Mouse (Mus musculus): ENCODE data around the gene Arl4a. TPM values are rescaled to one million over a fixed set of nuclear protein-coding genes. Genes with fewer than 3 reads are reported as not detected.
A peak's percentile ranks its signal among the peaks of the same experiment; 100 is the strongest.

The Arl4a gene
- 16.3 and 23.8 TPM in 2 replicates for polyA plus RNA-seq (2016; fragmentation: Nextera tagmentation; extraction: Ambion mirVana)

- Histone ChIP-seq H3K9me3 (replicated peaks) (no peaks in the 10 kb centered on the region), H3K36me3 (no peaks in the 10 kb centered on the region), H3K4me1 (peaks cover 8% of the 10 kb centered on the region; the same call in 1 of the 2 replicates), H3K27me3 (ENCODE audit: low read depth, poor library complexity, severe bottlenecking) (no peaks in the 10 kb centered on the region), H3K27ac (peak within 1 kb of the TSS; percentile 89), H3K4me3 (peak within 1 kb of the TSS; percentile 82)
- WGBS = under 1% methylated on average over 68 of the region's 68 CpGs
- DNase-seq (ENCODE audit: low spot score) = peak; percentile 93
Observed at GRCm38 (mm10) chr12:40037876-40038463, at the start of gene Arl4a. Arl4a (minus strand) TSS chr12:40038025.

- no peak overlapping the region for H3K4me3 ChIP-seq
- H3K36me3 ChIP-seq = no peaks in the 10 kb centered on the region
- WGBS = 91% methylated on average over 5 of the region's 5 CpGs
- H3K27me3 ChIP-seq (ENCODE audit: low read depth, poor library complexity, severe bottlenecking) = no peaks in the 10 kb centered on the region
- DNase-seq (ENCODE audit: low spot score) = no peak
- H3K4me1 ChIP-seq = no peaks in the 10 kb centered on the region
- H3K27ac ChIP-seq = no peak overlapping the region
- H3K9me3 ChIP-seq (replicated peaks) = no peaks in the 10 kb centered on the region
Observed at GRCm38 (mm10) chr12:40085731-40086322, 48.0 kb upstream of the Arl4a start.

- no peak overlapping the region for H3K27ac ChIP-seq
- H3K36me3 ChIP-seq = no peaks in the 10 kb centered on the region
- WGBS = 50% methylated on average over 5 of the region's 6 CpGs
- no peaks in the 10 kb centered on the region for H3K9me3 ChIP-seq (replicated peaks)
- no peak for DNase-seq (ENCODE audit: low spot score)
- H3K4me1 ChIP-seq = no peaks in the 10 kb centered on the region
- no peaks in the 10 kb centered on the region for H3K27me3 ChIP-seq (ENCODE audit: low read depth, poor library complexity, severe bottlenecking)
- no peak overlapping the region for H3K4me3 ChIP-seq
Observed at GRCm38 (mm10) chr12:40082453-40083238, 44.8 kb upstream of the Arl4a start.

- H3K36me3 ChIP-seq = no peaks in the 10 kb centered on the region
- WGBS = 78% methylated on average over 5 of the region's 5 CpGs
- no peak for DNase-seq (ENCODE audit: low spot score)
- H3K27me3 ChIP-seq (ENCODE audit: low read depth, poor library complexity, severe bottlenecking) = no peaks in the 10 kb centered on the region
- H3K27ac ChIP-seq = no peak overlapping the region
- no peak overlapping the region for H3K4me3 ChIP-seq
- H3K9me3 ChIP-seq (replicated peaks) = no peaks in the 10 kb centered on the region
- H3K4me1 ChIP-seq = no peaks in the 10 kb centered on the region
Observed at GRCm38 (mm10) chr12:40082048-40082447, 44.2 kb upstream of the Arl4a start.

GRCm38 (mm10) chr12:40073660-40074059 is 35.8 kb upstream of the Arl4a start:
- DNase-seq (ENCODE audit: low spot score) = no peak
- no peaks in the 10 kb centered on the region for H3K27me3 ChIP-seq (ENCODE audit: low read depth, poor library complexity, severe bottlenecking)
- no peaks in the 10 kb centered on the region for H3K36me3 ChIP-seq
- H3K27ac ChIP-seq = no peak overlapping the region
- H3K4me1 ChIP-seq = no peaks in the 10 kb centered on the region
- no peak overlapping the region for H3K4me3 ChIP-seq
- H3K9me3 ChIP-seq (replicated peaks) = no peaks in the 10 kb centered on the region
- 73% methylated on average over 5 of the region's 5 CpGs for WGBS

GRCm38 (mm10) chr12:40047024-40047423 is 9.2 kb upstream of the Arl4a start:
- DNase-seq (ENCODE audit: low spot score) = no peak
- no peak overlapping the region for H3K4me3 ChIP-seq
- no peaks in the 10 kb centered on the region for H3K9me3 ChIP-seq (replicated peaks)
- no peaks in the 10 kb centered on the region for H3K36me3 ChIP-seq
- H3K4me1 ChIP-seq = no peaks in the 10 kb centered on the region
- no peaks in the 10 kb centered on the region for H3K27me3 ChIP-seq (ENCODE audit: low read depth, poor library complexity, severe bottlenecking)
- WGBS = 73% methylated on average over 1 of the region's 1 CpGs
- H3K27ac ChIP-seq = no peak overlapping the region

- Histone ChIP-seq H3K27me3 (ENCODE audit: low read depth, poor library complexity, severe bottlenecking) (no peaks in the 10 kb centered on the region), H3K36me3 (no peaks in the 10 kb centered on the region), H3K4me1 (no peaks in the 10 kb centered on the region), H3K4me3 (no peak overlapping the region), H3K27ac (no peak overlapping the region), H3K9me3 (replicated peaks) (no peaks in the 10 kb centered on the region)
- 92% methylated on average over 8 of the region's 8 CpGs for WGBS
- DNase-seq (ENCODE audit: low spot score) = no peak
Observed at GRCm38 (mm10) chr12:40043816-40044585, 6.2 kb upstream of the Arl4a start.

- H3K4me3 ChIP-seq = no peak overlapping the region
- H3K36me3 ChIP-seq = no peaks in the 10 kb centered on the region
- H3K27me3 ChIP-seq (ENCODE audit: low read depth, poor library complexity, severe bottlenecking) = no peaks in the 10 kb centered on the region
- no peaks in the 10 kb centered on the region for H3K9me3 ChIP-seq (replicated peaks)
- peaks cover 8% of the 10 kb centered on the region; the same call in 1 of the 2 replicates for H3K4me1 ChIP-seq
- peak; percentile 40 for DNase-seq (ENCODE audit: low spot score)
- no peak overlapping the region for H3K27ac ChIP-seq
Observed at GRCm38 (mm10) chr12:40040067-40040466, 2.2 kb upstream of the Arl4a start.

- Histone ChIP-seq H3K36me3 (no peaks in the 10 kb centered on the region), H3K9me3 (replicated peaks) (no peaks in the 10 kb centered on the region), H3K27me3 (ENCODE audit: low read depth, poor library complexity, severe bottlenecking) (no peaks in the 10 kb centered on the region), H3K27ac (peak overlapping the region; percentile 89), H3K4me3 (peak overlapping the region; percentile 82), H3K4me1 (peaks cover 8% of the 10 kb centered on the region; the same call in 1 of the 2 replicates)
- DNase-seq (ENCODE audit: low spot score) = peak; percentile 98
- WGBS = under 1% methylated on average over 57 of the region's 60 CpGs
Observed at GRCm38 (mm10) chr12:40037226-40037813, 505 bp downstream of the Arl4a start.

GRCm38 (mm10) chr12:40036666-40037065 is 1.2 kb downstream of the Arl4a start:
- H3K27me3 ChIP-seq (ENCODE audit: low read depth, poor library complexity, severe bottlenecking) = no peaks in the 10 kb centered on the region
- H3K9me3 ChIP-seq (replicated peaks) = no peaks in the 10 kb centered on the region
- 5% methylated on average over 11 of the region's 11 CpGs for WGBS
- H3K36me3 ChIP-seq = no peaks in the 10 kb centered on the region
- peaks cover 8% of the 10 kb centered on the region; the same call in 1 of the 2 replicates for H3K4me1 ChIP-seq
- peak overlapping the region; percentile 89 for H3K27ac ChIP-seq
- peak overlapping the region; percentile 82 for H3K4me3 ChIP-seq
- DNase-seq (ENCODE audit: low spot score) = no peak

- H3K36me3 ChIP-seq = no peaks in the 10 kb centered on the region
- H3K27me3 ChIP-seq (ENCODE audit: low read depth, poor library complexity, severe bottlenecking) = no peaks in the 10 kb centered on the region
- H3K4me1 ChIP-seq = peaks cover 8% of the 10 kb centered on the region; the same call in 1 of the 2 replicates
- no peak overlapping the region for H3K4me3 ChIP-seq
- no peak for DNase-seq (ENCODE audit: low spot score)
- WGBS = 91% methylated on average over 4 of the region's 4 CpGs
- no peak overlapping the region for H3K27ac ChIP-seq
- no peaks in the 10 kb centered on the region for H3K9me3 ChIP-seq (replicated peaks)
Observed at GRCm38 (mm10) chr12:40035506-40035905, 2.3 kb downstream of the Arl4a start.

- WGBS = 80% methylated on average over 4 of the region's 4 CpGs
- no peaks in the 10 kb centered on the region for H3K36me3 ChIP-seq
- no peak overlapping the region for H3K27ac ChIP-seq
- no peaks in the 10 kb centered on the region for H3K27me3 ChIP-seq (ENCODE audit: low read depth, poor library complexity, severe bottlenecking)
- H3K4me3 ChIP-seq = no peak overlapping the region
- no peaks in the 10 kb centered on the region for H3K9me3 ChIP-seq (replicated peaks)
- H3K4me1 ChIP-seq = no peaks in the 10 kb centered on the region
- DNase-seq (ENCODE audit: low spot score) = no peak
Observed at GRCm38 (mm10) chr12:40029201-40029600, 8.6 kb downstream of the Arl4a start.

Data from limb, embryonic 10.5 days (tissue).